Mouse (Mus musculus) adrenal gland, postnatal 36 days (tissue): ENCODE results near the gene Gja5. TPM values are rescaled to one million over a fixed set of nuclear protein-coding genes. Genes with fewer than 3 reads are reported as not detected.

ENCODE experiments used
- DNase-seq, 2 experiments: peaks; one replicate each; pipeline ENCODE4 v3.0.0; 2021; ENCODE audit warnings: mixed read lengths in 1 of 2
- total RNA-seq, 2 experiments: library from RNA; stranded (reverse); gene quantifications; 2 replicates each; pipeline ENCODE4 v1.2.3; 2021

Gene Gja5
- total RNA-seq, 2 experiments from 2014 or later, result 0.76 to 3.6 TPM

- peak in 1 of 2 experiments; percentile 20 for DNase-seq
These were observed 31.7 kb downstream of the Gja5 start for GRCm38 (mm10) chr3:96936241-96936640.

- DNase-seq, result no peak
These were observed 33.1 kb downstream of the Gja5 start for GRCm38 (mm10) chr3:96937606-96938005.

- peak; percentile 87 to 91 for DNase-seq
These were observed 34.2 kb downstream of the Gja5 start for GRCm38 (mm10) chr3:96938738-96939137.

- no peak for DNase-seq
These were observed 38.2 kb downstream of the Gja5 start for GRCm38 (mm10) chr3:96942706-96943105.

GRCm38 (mm10) chr3:96953489-96954233 lies 49.2 kb downstream of the Gja5 start:
- DNase-seq, result peak in 1 of 2 experiments; percentile 11

- DNase-seq, result no peak
These were observed 56.1 kb downstream of the Gja5 start for GRCm38 (mm10) chr3:96960597-96960996.

GRCm38 (mm10) chr3:96963088-96964034 lies 58.9 kb downstream of the Gja5 start:
- DNase-seq, result no peak

GRCm38 (mm10) chr3:96970986-96971385 lies 66.5 kb downstream of the Gja5 start:
- DNase-seq, result no peak

- DNase-seq, result no peak
These were observed 70.0 kb downstream of the Gja5 start for GRCm38 (mm10) chr3:96974467-96974866.

GRCm38 (mm10) chr3:96975628-96976027 lies 71.1 kb downstream of the Gja5 start:
- no peak for DNase-seq

- DNase-seq, result no peak
These were observed 73.0 kb downstream of the Gja5 start for GRCm38 (mm10) chr3:96977507-96977906.

GRCm38 (mm10) chr3:96978469-96978868 lies 74.0 kb downstream of the Gja5 start:
- no peak for DNase-seq

- DNase-seq, result no peak
These were observed 74.5 kb downstream of the Gja5 start for GRCm38 (mm10) chr3:96979020-96979419.

GRCm38 (mm10) chr3:96981833-96982232 lies 77.3 kb downstream of the Gja5 start:
- DNase-seq, result no peak

- DNase-seq, result no peak
These were observed 78.2 kb downstream of the Gja5 start for GRCm38 (mm10) chr3:96982666-96983065.

GRCm38 (mm10) chr3:96992526-96992925 lies 88.0 kb downstream of the Gja5 start:
- no peak for DNase-seq

- DNase-seq, result no peak
These were observed 93.3 kb downstream of the Gja5 start for GRCm38 (mm10) chr3:96997770-96998169.

- DNase-seq, result no peak
These were observed 98.6 kb downstream of the Gja5 start for GRCm38 (mm10) chr3:97003111-97003510.

GRCm38 (mm10) chr3:97004509-97004908 lies 100.0 kb downstream of the Gja5 start:
- DNase-seq, result no peak

- DNase-seq, result peak in 1 of 2 experiments; percentile 17
These were observed 102.5 kb downstream of the Gja5 start for GRCm38 (mm10) chr3:97007010-97007448.

- peak; percentile 57 to 63 for DNase-seq
These were observed 120.7 kb downstream of the Gja5 start for GRCm38 (mm10) chr3:97025226-97025625.

- peak; percentile 19 to 28 for DNase-seq
These were observed 127.6 kb downstream of the Gja5 start for GRCm38 (mm10) chr3:97032053-97032496.

GRCm38 (mm10) chr3:97035558-97035957 lies 131.1 kb downstream of the Gja5 start:
- DNase-seq, result no peak
